Mouse (Mus musculus) thymus, adult 2 months (tissue): ENCODE data around the gene Fam221b.

Experiments
- CTCF ChIP-seq: fragments of 200-500 bp; IDR thresholded peaks from 2 replicates; pipeline ENCODE4 v1.5.1; 2012; ENCODE audit warnings: mild to moderate bottlenecking, control low read depth, low read length, moderate library complexity, borderline replicate concordance; ENCODE audit not compliant: control insufficient read depth, poor library complexity, insufficient read depth; ENCODE audit errors: extremely low read depth
- POLR2A ChIP-seq: fragments of 200-500 bp; IDR thresholded peaks from 2 replicates; pipeline ENCODE4 v1.6.1; 2012; ENCODE audit warnings: mild to moderate bottlenecking, low read length, control low read depth, moderate library complexity; ENCODE audit not compliant: control insufficient read depth, poor library complexity, insufficient read depth; ENCODE audit errors: extremely low read depth

- TF ChIP-seq CTCF = no peak
- no peak for TF ChIP-seq POLR2A
Observed at GRCm38 (mm10) chr4:43705991-43706390, 37.0 kb upstream of the Fam221b start.
